Mouse (Mus musculus) MEL (cell line): Measurements from ENCODE around the gene Lpin1.

Experiments
- POLR2A ChIP-seq, 2 experiments: IDR thresholded peaks; 2 replicates each; pipeline ENCODE4 v1.6.1; 2011 to 2012; ENCODE audit warnings: low read length in 2 of 2, mild to moderate bottlenecking in 2 of 2, control low read depth in 1 of 2, improper control_type of control experiment in 1 of 2, low read depth in 1 of 2, moderate library complexity in 1 of 2; ENCODE audit not compliant: control insufficient read depth in 1 of 2, insufficient read depth in 1 of 2, poor library complexity in 1 of 2
- USF2 ChIP-seq, 2 experiments: IDR thresholded peaks; 2 replicates each; pipeline ENCODE4 v1.6.1; 2011 to 2012; ENCODE audit warnings: improper control_type of control experiment in 2 of 2, low read length in 2 of 2, borderline replicate concordance in 1 of 2, inconsistent platforms in 1 of 2, low read depth in 1 of 2, mild to moderate bottlenecking in 1 of 2; ENCODE audit not compliant: insufficient read depth in 1 of 2
- ZC3H11A ChIP-seq: IDR thresholded peaks from 2 replicates; pipeline ENCODE4 v1.6.1; 2012; ENCODE audit warnings: low read depth, mild to moderate bottlenecking, inconsistent platforms, low read length, improper control_type of control experiment

GRCm38 (mm10) chr12:16646780-16647409 lies 36.1 kb upstream of the Lpin1 start:
- TF ChIP-seq ZC3H11A (no peak), USF2 (IDR thresholded peaks at IDR 0.05; ENCODE audit: borderline replicate concordance in 1 of 2, insufficient read depth in 1 of 2, low read depth in 1 of 2, low read length in 2 of 2) (no peak), POLR2A (IDR thresholded peaks at IDR 0.05; ENCODE audit: control insufficient read depth in 1 of 2, insufficient read depth in 1 of 2, low read depth in 1 of 2, low read length in 2 of 2, poor library complexity in 1 of 2) (no peak)
